In the genomic region with DNA sequence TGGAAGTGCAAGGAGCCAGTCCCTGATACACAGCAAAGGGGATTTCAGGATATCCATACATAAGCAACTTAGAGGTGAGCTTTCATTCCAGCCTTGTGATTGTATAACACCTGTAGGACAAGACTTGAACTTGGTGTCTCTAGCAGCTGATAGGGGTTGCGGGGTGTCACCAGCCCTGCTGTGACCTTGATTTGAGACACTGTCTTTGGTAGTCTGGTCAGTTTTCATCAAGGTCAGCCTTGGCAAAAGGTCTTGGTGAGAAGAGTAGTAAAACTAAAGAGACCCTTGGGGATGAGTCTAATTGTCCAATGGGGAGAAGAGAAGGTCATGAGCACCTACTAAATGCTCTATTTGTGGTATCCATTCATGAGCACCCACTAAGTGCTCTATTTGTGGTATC, we compare ENCODE assay signal across 18 mouse cellular contexts.
"Had no signal": no experiment of that assay in that cellular context is flagged by ENCODE, and none has a peak within 500 bp of the region (broad histone marks: within the 10 kb centered on the region; RNA-seq: fewer than 3 reads in every experiment).

No protein-coding gene starts in this region.

- H3K27ac ChIP-seq: liver, embryonic 15.5 days; lung, embryonic 15.5 days; macrophage; stomach, embryonic 15.5 days; stomach, postnatal 0 days had no signal

- DNase-seq: liver, postnatal 0 days; lung, adult 2 months; lung, postnatal 14 days; lung, postnatal 36 days; midbrain, embryonic 14.5 days; right cerebral cortex, postnatal 14 days; thymus, adult 2 months; thymus, postnatal 25 days; thymus, postnatal 4 days had no signal

- H3K4me3 ChIP-seq: liver, embryonic 15.5 days; lung, embryonic 15.5 days; megakaryocyte, embryonic 14.5 days; midbrain, embryonic 12.5 days; neural tube, embryonic 12.5 days; stomach, embryonic 15.5 days had no signal

- H3K36me3 ChIP-seq: liver, embryonic 15.5 days; lung, embryonic 15.5 days; midbrain, embryonic 12.5 days; stomach, embryonic 15.5 days had no signal

- H3K9ac ChIP-seq: liver, embryonic 15.5 days; liver, postnatal 0 days; lung, embryonic 15.5 days; midbrain, embryonic 12.5 days; neural tube, embryonic 12.5 days; stomach, embryonic 15.5 days had no signal

- H3K9me3 ChIP-seq: liver, embryonic 15.5 days; lung, embryonic 15.5 days; megakaryocyte, embryonic 14.5 days; midbrain, embryonic 12.5 days; neural tube, embryonic 12.5 days; stomach, embryonic 15.5 days had no signal

- H3K4me2 ChIP-seq: liver, embryonic 15.5 days; lung, embryonic 15.5 days; midbrain, embryonic 12.5 days; neural tube, embryonic 12.5 days; stomach, embryonic 15.5 days had no signal

- H3K4me1 ChIP-seq: liver, embryonic 15.5 days; megakaryocyte, embryonic 14.5 days had no signal

- H3K27me3 ChIP-seq: liver, embryonic 15.5 days; lung, embryonic 15.5 days; midbrain, embryonic 12.5 days; neural tube, embryonic 12.5 days; stomach, embryonic 15.5 days had no signal

- ATAC-seq: liver, postnatal 0 days; lung, postnatal 0 days had no signal
